ENCODE assay signal across 17 mouse cellular contexts in genomic region chr19:4874613-4875012, GRCm38 (mm10). TPM values are rescaled to one million over a fixed set of nuclear protein-coding genes. Genes with fewer than 3 reads are reported as not detected.
"Had no signal": no experiment of that assay in that cellular context is flagged by ENCODE, and none has a peak within 500 bp of the region (broad histone marks: within the 10 kb centered on the region; RNA-seq: fewer than 3 reads in every experiment).

No protein-coding gene starts in this region.

RNA-seq across cellular contexts. Expression of gene Ccdc87, which starts 35.4 kb away (rescaled TPM):
- total RNA-seq: heart, postnatal 10 days; heart, postnatal 14 days; heart, postnatal 25 days; heart, postnatal 36 days; hematopoietic stem cell, adult 5-6 weeks had no signal
- polyA plus RNA-seq: heart, embryonic 10.5 days; heart, embryonic 11.5 days; heart, embryonic 12.5 days; heart, embryonic 14.5 days; inflammation-experienced regulatory T-cells, adult 6 months; intestine, embryonic 14.5 days; intestine, embryonic 15.5 days; intestine, postnatal 0 days; kidney, embryonic 14.5 days; kidney, embryonic 15.5 days; kidney, embryonic 16.5 days; kidney, postnatal 0 days had no signal
